Mouse (Mus musculus) intestine, postnatal 0 days (tissue): ENCODE data around the gene Samd4b. TPM values are rescaled to one million over a fixed set of nuclear protein-coding genes. Genes with fewer than 3 reads are reported as not detected.
A peak's percentile ranks its signal among the peaks of the same experiment; 100 is the strongest.

ENCODE experiments used
- ATAC-seq: fragments of 200-750 bp; cut with Nextera tagmentation; 2 replicates; pipeline ENCODE4 v1.8.0; 2017; ENCODE audit warnings: mild to moderate bottlenecking, moderate TSS enrichment, moderate library complexity
- H3K27ac ChIP-seq: fragments of 300-500 bp; sonication (generic); 2 replicates; pipeline ENCODE4 v1.5.1; 2014; ENCODE audit warnings: mild to moderate bottlenecking, low read depth, low read length, moderate library complexity
- H3K27me3 ChIP-seq: fragments of 300-500 bp; sonication (generic); replicated peaks from 2 replicates; pipeline ENCODE4 v1.6.1; 2014; ENCODE audit warnings: low read length, mixed read lengths; ENCODE audit not compliant: control insufficient read depth, insufficient read depth
- H3K36me3 ChIP-seq: fragments of 300-500 bp; sonication (generic); 2 replicates; pipeline ENCODE4 v1.6.1; 2014; ENCODE audit warnings: mild to moderate bottlenecking, moderate library complexity; ENCODE audit not compliant: control insufficient read depth, insufficient read depth
- H3K4me1 ChIP-seq: fragments of 300-500 bp; sonication (generic); replicated peaks from 2 replicates; pipeline ENCODE4 v1.6.1; 2014; ENCODE audit warnings: antibody characterized with exemption, low read length, mixed read lengths; ENCODE audit not compliant: control insufficient read depth, insufficient read depth
- H3K4me2 ChIP-seq: fragments of 300-500 bp; sonication (generic); replicated peaks from 2 replicates; pipeline ENCODE4 v1.6.1; 2014; ENCODE audit warnings: low read depth, mild to moderate bottlenecking, moderate library complexity
- H3K4me3 ChIP-seq: fragments of 300-500 bp; sonication (generic); 2 replicates; pipeline ENCODE4 v1.5.1; 2014; ENCODE audit warnings: low read depth, low read length
- H3K9ac ChIP-seq: fragments of 300-500 bp; sonication (generic); 2 replicates; pipeline ENCODE4 v1.6.1; 2014; ENCODE audit warnings: mild to moderate bottlenecking, low read depth, low read length
- H3K9me3 ChIP-seq: fragments of 300-500 bp; sonication (generic); 2 replicates; pipeline ENCODE4 v1.6.1; 2016; ENCODE audit warnings: mixed run types; ENCODE audit not compliant: control insufficient read depth
- CTCF ChIP-seq: sonication (generic); IDR thresholded peaks from 2 replicates; pipeline ENCODE4 v1.5.1; 2016; ENCODE audit warnings: low read depth, mild to moderate bottlenecking, control low read depth, antibody characterized with exemption, moderate library complexity
- WGBS: fragments of 180-500 bp; shearing (Covaris S2); extraction: QIAGEN DNeasy Blood & Tissue Kit; methylation state at CpG from one replicate; pipeline ENCODE4 v1.1.7; 2014; 5-methylcytosine and 5-hydroxymethylcytosine counted together
- polyA plus RNA-seq: library from polyadenylated mRNA; unstranded; fragments of >200 nt; fragmentation: Nextera tagmentation; extraction: Ambion mirVana; gene quantifications from 2 replicates; pipeline ENCODE4 v1.2.1, GENCODE M21; 2015

Samd4b gene
- polyA plus RNA-seq, 1 experiment from 2014 or later, result 13.4 TPM

DNA sequence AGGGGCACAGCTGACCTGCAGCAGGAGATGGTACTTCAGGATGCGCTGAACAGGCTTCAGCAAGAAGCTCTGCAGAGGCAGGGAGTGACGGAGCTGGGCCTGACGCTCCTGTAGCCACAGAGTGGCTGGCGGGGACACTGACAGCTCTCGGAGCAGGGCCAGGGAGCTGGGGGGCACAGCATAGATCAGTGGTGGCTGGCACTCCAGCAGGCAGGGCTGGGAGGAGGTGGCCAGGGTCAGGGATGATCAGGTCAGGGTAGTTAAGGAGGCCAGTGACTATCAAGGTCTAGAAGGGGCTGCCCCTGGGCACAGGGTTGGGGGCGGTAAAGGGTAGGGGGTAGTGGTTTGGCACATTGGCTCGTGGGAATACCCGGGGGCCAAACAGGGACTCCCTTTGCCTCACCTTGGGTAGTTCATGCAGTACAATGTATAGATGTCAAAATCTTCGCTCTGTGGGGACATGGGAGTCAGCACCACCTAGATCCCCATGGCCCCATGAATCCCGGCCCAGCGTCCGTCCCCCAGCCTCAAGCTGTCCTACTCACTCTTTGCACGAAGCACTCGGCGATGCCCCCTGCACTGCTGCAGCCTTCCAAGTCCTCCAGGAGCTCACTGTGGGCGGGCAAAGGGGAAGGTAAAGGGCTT lies 229.5 kb downstream of the Samd4b start:
- H3K27ac ChIP-seq, result no peak overlapping the region
- H3K4me1 ChIP-seq, result no peaks in the 10 kb centered on the region
- WGBS, result 95% methylated on average over 16 of the region's 16 CpGs
- no peaks in the 10 kb centered on the region for H3K9me3 ChIP-seq
- no peak overlapping the region for H3K4me3 ChIP-seq
- H3K36me3 ChIP-seq, result peaks cover 60% of the 10 kb centered on the region
- no peak overlapping the region for H3K4me2 ChIP-seq
- TF ChIP-seq CTCF, result no peak
- no peak overlapping the region for H3K9ac ChIP-seq
- ATAC-seq, result no peak
- H3K27me3 ChIP-seq, result no peaks in the 10 kb centered on the region

DNA sequence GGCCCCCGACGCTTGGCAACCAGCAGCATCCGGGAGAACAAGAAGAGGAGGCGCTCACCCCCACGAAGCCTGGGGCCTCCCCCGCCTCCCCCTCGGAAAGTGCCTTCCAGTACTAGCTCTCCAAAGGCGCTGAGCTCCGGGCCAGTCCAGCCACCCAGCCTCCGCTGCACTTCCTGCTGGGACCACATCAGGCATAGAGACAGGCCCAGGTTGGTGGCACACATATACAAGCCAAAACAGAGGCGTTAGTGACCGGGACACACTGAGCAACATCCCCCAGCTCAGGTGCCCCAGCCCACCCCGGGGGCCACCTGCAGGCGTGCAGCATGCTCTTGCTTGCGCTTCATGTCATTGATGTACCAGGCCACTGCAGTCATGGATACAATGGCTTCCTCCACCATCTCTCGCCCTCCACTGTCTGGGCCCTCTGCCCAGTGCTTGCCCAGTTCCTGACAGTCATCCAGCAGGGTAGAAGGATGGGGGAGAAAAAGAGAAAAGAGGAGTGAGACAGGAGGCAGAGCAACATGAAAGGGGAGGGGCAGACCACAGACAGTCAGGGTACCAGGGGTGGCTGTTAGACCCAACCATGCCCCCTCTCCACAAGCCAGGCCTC lies 230.2 kb downstream of the Samd4b start:
- Histone ChIP-seq H3K4me1 (no peaks in the 10 kb centered on the region), H3K36me3 (peaks cover 63% of the 10 kb centered on the region), H3K27me3 (no peaks in the 10 kb centered on the region), H3K4me3 (no peak overlapping the region), H3K27ac (no peak overlapping the region), H3K9me3 (no peaks in the 10 kb centered on the region), H3K4me2 (no peak overlapping the region), H3K9ac (no peak overlapping the region)
- 94% methylated on average over 16 of the region's 16 CpGs for WGBS
- ATAC-seq, result no peak
- no peak for TF ChIP-seq CTCF

DNA sequence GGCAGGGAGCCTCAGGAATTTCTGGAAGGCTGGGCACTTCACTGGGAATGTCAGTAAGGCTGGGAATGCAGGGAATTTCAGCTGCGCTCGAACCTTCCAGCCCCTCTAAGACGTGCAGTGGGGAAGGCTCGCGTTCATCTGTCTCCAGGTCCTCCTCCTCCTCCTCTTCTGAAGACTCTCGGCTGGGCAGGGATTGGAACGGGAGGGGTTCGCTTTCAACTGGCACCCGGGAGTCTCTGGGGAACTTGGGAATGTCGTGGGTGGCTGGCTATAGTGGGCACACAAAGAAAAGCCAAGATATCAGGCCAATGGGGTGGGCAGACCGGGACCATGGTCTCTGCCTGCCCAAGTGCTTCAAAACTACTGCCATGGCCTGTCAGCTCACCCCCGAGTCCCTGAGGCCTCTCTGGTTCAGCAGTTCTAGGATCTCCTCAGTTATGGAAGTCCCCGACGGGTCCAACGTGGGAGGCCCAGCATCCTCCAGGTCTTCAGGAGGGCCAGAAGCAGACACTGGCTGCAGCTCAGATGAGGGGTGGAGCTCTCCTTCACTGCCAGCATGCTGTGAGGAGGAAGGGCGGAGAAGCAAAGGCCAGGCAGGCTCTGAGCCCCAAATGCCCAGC lies 235.4 kb downstream of the Samd4b start:
- H3K4me2 ChIP-seq, result no peak overlapping the region
- no peak for TF ChIP-seq CTCF
- WGBS, result 78% methylated on average over 16 of the region's 16 CpGs
- peaks cover 76% of the 10 kb centered on the region for H3K36me3 ChIP-seq
- no peak for ATAC-seq
- H3K27ac ChIP-seq, result no peak overlapping the region
- peaks cover 8% of the 10 kb centered on the region; the same call in 1 of the 2 replicates for H3K4me1 ChIP-seq
- H3K4me3 ChIP-seq, result no peak overlapping the region
- no peaks in the 10 kb centered on the region for H3K9me3 ChIP-seq
- H3K27me3 ChIP-seq, result no peaks in the 10 kb centered on the region
- H3K9ac ChIP-seq, result no peak overlapping the region

DNA sequence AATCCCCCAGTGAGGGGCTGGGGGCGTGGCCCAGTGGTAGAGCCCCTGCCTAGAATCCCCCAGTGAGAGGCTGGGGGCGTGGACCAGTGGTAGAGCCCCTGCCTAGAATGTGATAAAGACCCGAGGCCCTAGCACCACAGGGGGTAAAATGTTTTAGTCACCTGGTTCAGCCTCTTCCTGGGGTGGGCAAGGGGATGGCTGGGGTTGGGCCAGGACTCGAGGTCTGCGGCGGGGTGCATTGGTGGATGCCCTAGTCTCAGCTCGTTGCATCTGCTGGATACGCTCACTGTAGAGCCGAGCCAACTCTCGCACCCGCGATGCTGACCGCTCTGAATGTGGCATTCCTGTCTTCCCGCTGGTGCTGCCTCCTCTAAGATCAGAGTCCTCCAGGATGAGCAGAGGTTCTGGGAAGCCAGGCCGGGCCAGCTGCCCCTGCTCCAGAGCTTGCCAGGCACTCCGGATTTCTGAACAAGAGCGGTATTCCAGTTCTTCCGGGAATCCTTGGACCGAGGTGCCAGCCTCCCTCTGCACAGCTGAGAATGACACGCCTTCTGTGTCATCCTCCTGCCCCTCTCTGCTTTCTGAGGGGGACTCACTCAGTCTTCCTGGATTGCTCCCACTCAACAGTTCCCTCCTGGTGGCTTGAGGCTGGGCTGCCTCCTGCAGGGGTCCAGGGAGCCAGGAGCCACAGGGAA lies 236.2 kb downstream of the Samd4b start:
- TF ChIP-seq CTCF, result no peak
- H3K27me3 ChIP-seq, result no peaks in the 10 kb centered on the region
- no peak overlapping the region for H3K9ac ChIP-seq
- no peak overlapping the region for H3K4me3 ChIP-seq
- peaks cover 10% of the 10 kb centered on the region; the same call in 1 of the 2 replicates for H3K4me1 ChIP-seq
- H3K9me3 ChIP-seq, result no peaks in the 10 kb centered on the region
- H3K4me2 ChIP-seq, result no peak overlapping the region
- 94% methylated on average over 20 of the region's 20 CpGs for WGBS
- H3K27ac ChIP-seq, result no peak overlapping the region; the same call in 1 of the 2 replicates
- H3K36me3 ChIP-seq, result peaks cover 69% of the 10 kb centered on the region
- no peak for ATAC-seq

DNA sequence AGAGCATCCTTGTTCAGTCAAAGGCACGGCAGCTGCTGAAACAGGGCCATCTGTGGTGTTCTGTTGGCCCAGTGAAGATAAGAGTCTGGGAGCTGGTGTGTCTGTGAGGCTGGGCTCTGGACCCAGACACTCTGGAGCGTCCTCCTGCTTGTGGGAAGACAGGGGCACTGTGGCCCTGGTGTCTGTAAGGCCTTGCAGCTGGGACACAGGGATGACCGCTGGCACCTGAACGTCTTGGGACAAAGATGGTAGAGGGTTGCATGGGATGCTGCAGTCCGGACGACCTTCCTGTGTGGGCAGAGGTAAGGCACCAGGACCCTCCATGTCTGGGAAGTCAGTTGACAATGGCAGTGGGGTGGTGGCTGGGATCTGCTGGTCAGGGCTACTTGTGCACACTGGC lies 237.7 kb downstream of the Samd4b start:
- Histone ChIP-seq H3K27ac (0 out of 2 replicates have a peak overlapping the region, but pooled peaks have one; percentile 15), H3K27me3 (no peaks in the 10 kb centered on the region), H3K4me1 (peaks cover 10% of the 10 kb centered on the region; the same call in 1 of the 2 replicates), H3K4me2 (no peak overlapping the region), H3K36me3 (peaks cover 56% of the 10 kb centered on the region), H3K4me3 (no peak overlapping the region), H3K9me3 (no peaks in the 10 kb centered on the region), H3K9ac (no peak overlapping the region)
- WGBS, result 88% methylated on average over 6 of the region's 6 CpGs
- ATAC-seq, result no peak
- no peak for TF ChIP-seq CTCF

DNA sequence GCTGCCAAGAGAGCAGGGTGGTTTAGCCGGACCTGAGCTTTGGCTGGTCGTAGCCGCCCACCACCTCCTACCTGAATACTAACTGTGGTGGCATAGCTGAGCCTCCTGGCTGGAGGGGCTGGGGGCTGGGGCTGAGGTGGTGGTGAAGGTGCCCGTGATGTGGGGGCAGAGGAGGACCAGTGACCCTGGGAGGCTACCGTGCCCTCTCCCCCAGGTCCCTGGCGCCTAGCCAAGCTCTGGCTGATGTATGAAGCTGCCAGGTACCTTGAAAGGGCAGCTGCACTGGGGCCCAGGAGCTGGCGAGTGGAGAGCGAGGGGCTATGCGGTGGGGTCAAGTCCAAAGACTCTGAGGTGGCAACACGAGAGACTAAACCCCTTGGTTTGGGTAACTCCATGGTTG lies 238.1 kb downstream of the Samd4b start:
- H3K27ac ChIP-seq, result 0 out of 2 replicates have a peak overlapping the region, but pooled peaks have one; percentile 15
- H3K36me3 ChIP-seq, result peaks cover 52% of the 10 kb centered on the region
- TF ChIP-seq CTCF, result no peak
- ATAC-seq, result no peak
- no peaks in the 10 kb centered on the region for H3K9me3 ChIP-seq
- H3K4me1 ChIP-seq, result peaks cover 10% of the 10 kb centered on the region; the same call in 1 of the 2 replicates
- no peak overlapping the region for H3K4me2 ChIP-seq
- WGBS, result 92% methylated on average over 10 of the region's 10 CpGs
- no peaks in the 10 kb centered on the region for H3K27me3 ChIP-seq
- no peak overlapping the region for H3K4me3 ChIP-seq
- no peak overlapping the region for H3K9ac ChIP-seq
